Mouse (Mus musculus): ENCODE measurements at regions not wholly inside any gene's neighbourhood (a gene's known extent, or its start where the extent isn't known, plus 50 kb on each side); places are given as distances from the start of the nearest gene placed in this dataset.

DNA sequence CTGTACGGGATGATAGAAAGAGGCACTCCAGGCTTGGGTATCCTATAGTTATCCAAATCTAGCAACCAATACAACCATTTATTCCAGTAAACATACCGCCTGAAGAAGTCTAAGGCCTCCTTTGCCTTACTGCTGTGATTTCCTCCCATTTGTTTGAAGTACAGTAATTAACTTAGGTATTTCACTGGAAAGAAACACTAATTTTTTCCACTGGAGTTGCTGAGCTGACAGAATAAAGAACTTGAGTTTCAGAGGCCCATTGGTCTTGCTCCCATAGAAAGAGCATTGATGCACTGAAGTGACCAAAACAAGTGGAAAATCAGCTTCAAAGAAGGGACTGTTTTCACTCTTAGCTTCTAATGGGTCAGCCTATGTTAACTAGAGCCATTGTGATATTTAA, 1100.8 kb upstream of the Gm7489 start:
- no peak for DNase-seq (ENCODE audit: low spot score)

DNA sequence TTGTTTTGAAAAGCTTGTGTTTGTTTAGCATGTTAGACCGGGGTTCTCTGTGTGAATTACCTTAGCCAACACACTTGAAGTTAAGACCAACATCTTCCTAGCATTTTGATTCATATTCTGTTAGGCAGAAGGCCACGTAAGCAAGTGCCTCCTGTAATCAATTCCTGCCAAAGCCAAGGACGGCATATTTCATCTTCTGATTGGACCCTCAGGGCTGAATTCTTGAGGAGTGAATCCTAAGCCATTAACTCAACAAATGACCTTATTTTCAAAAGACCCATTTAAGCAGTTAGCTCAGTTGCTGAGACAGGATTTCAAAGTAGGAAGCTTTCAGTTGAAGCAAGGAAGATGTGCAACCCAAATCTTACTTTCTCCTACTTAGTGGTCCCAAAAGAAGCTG, 1099.5 kb upstream of the Gm7489 start:
- DNase-seq (ENCODE audit: low spot score), result no peak

- DNase-seq (ENCODE audit: low spot score), result no peak
These were observed 1098.7 kb upstream of the Gm7489 start for GRCm38 (mm10) chr15:52785976-52786375.

- no peak for DNase-seq (ENCODE audit: low spot score)
These were observed 1079.1 kb upstream of the Gm7489 start for GRCm38 (mm10) chr15:52805479-52806199.

DNA sequence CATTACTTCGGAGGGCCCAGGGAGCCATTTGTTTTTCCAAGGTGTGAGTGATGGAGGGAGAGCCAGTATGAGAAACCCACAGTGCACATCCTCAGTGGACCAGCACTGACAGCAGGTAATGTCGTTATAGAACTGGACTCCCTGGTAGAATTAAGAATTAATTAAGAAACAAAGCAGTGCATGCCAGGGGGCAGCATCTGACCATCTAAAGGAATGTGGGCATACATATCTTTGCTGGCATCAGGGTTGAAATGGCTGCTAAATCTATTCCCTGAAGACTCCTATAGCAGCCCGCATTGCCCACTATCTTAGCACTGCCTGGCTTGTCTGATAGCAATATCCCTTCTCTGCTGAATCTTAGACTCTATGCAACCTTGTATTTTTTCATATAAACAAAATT, 1076.1 kb upstream of the Gm7489 start:
- DNase-seq (ENCODE audit: low spot score), result peak; percentile 21

DNA sequence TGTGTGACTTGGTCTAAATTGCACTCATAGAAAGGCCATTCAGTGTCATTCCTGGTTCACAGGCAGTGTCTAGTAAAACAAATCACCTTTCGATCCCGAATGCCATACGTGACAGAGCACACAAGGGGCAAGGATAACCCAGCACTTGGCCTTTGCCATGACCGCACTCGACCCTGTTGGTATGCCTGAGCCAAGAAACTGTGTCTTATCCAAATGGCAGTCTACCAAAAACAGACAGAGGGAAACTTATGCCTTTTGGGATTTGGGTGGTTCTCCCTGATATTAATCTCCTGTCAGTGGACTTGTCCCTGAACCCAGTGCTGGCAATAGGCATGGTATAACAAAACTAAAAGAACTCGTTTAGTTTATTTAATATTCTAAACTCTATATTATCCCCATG, 1063.9 kb upstream of the Gm7489 start:
- no peak for DNase-seq (ENCODE audit: low spot score)

- DNase-seq (ENCODE audit: low spot score), result no peak
These were observed 1047.8 kb upstream of the Gm7489 start for GRCm38 (mm10) chr15:52836896-52837295.

DNA sequence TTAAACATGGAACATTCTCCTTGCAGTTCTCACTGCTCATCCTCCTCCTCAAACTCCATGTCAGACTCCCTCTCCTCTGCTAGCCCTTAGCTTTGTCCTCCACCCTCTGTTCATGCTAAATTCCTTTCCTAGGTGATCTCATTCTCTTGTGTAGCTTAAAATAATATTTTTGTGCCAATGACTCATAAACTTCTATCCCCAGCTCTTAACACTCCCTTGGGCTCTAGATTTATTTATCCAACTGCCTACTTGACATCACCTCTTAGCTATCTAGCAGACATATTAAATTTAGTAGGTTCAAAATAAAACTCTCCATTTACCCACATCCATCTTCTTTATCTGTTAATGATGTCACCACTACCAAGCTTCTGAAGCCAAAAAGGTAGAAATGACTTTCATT, 1036.6 kb upstream of the Gm7489 start:
- DNase-seq (ENCODE audit: low spot score), result no peak

- no peak for DNase-seq (ENCODE audit: low spot score)
These were observed 1026.0 kb upstream of the Gm7489 start for GRCm38 (mm10) chr15:52858682-52859081.

GRCm38 (mm10) chr15:52863494-52863893, 1021.2 kb upstream of the Gm7489 start:
- DNase-seq (ENCODE audit: low spot score), result no peak

DNA sequence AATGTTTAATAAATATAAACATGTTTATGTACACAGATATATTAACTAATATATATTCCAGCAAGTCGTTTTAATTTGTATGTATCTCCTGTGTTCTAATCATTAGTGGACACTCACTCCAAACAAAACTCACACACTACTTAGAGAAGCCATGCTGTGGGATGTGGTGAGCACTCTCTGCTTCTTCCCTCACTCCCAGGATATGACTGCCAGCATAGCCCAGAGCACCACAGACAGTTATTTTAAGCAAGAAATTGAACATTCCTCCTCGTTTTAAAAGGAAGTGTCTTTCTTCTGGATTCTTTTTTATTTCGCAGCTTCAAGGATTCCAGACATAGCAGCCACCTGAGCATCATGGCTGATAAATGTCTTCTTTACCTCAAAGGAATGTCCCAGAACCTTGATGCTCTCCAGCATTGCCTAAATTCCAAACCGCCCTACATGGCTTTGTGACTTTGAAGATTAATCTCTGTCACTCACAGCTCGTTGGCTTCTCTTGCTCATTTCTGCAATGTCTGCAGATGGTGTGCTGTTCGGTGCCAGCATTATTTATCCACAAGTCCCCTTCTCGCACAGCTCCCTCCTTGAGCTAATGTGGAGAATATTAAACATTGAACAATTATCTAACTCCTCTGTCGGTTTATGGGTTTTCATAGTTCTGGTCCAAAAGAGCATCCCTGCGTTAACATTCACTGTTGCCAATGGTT, 992.3 kb upstream of the Gm7489 start:
- DNase-seq (ENCODE audit: low spot score), result peak; percentile 9

DNA sequence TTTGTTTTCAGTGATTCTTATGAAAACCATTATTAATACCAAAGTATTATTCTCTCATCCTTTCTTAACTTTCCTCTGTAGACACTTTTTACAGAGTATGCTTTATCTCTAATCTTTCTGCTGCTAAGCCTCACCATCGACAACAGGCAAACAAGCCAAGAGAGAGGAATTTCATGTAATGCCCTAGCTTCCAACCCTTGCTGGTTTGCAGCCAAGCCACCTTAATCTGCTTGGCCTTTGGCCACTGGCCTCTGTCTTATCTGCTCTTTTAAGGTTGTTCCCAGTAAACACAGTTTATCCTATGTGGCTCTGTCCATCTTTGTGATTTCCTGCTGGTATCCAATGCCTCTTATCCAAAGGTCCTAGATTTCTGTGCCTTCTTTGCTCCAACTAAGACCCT, 986.6 kb upstream of the Gm7489 start:
- DNase-seq (ENCODE audit: low spot score), result no peak

- DNase-seq (ENCODE audit: low spot score), result no peak
These were observed 985.3 kb upstream of the Gm7489 start for GRCm38 (mm10) chr15:52899403-52899802.

GRCm38 (mm10) chr15:52899822-52900221, 984.9 kb upstream of the Gm7489 start:
- no peak for DNase-seq (ENCODE audit: low spot score)

- peak; percentile 15 for DNase-seq (ENCODE audit: low spot score)
These were observed 979.5 kb upstream of the Gm7489 start for GRCm38 (mm10) chr15:52905231-52905630.

DNA sequence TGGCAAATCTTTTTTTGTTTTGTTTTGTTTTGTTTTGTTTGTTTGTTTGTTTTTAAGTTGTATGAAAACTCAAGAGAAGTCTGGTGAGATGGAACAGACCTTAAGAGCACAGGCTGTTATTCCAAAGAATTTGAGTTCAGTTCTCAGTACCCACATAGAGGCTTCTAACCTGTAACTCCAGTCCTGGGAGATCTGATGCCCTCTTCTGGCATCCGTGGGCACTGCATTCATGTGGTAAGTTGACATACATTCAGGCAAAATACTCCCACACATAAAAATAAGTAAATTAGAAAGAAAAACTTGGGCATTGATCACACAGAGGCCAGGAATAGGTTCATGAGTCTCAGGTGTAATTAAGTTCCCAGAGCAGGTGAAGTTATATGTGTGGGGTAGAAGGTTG, 977.5 kb upstream of the Gm7489 start:
- no peak for DNase-seq (ENCODE audit: low spot score)

- no peak for DNase-seq (ENCODE audit: low spot score)
These were observed 962.4 kb upstream of the Gm7489 start for GRCm38 (mm10) chr15:52922277-52922676.

DNA sequence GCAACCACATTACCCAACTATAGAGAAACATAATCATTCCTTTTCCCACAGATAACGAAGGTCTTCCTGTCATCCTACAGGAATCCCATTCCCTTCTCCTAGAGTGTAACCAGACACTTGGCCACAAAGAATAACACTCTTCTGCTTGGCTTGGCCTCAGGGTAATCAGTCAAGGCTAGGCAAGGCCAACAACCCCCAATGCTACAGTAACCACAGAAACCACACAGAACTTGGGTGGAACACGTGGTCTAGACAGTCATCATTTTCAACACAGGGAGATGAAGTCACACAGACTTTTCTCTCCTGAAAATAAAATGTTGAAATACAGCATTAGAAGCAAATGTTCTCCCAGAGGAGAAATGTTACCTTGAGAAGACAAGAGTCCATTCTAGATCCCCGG, 956.3 kb upstream of the Gm7489 start:
- DNase-seq (ENCODE audit: low spot score), result no peak

DNA sequence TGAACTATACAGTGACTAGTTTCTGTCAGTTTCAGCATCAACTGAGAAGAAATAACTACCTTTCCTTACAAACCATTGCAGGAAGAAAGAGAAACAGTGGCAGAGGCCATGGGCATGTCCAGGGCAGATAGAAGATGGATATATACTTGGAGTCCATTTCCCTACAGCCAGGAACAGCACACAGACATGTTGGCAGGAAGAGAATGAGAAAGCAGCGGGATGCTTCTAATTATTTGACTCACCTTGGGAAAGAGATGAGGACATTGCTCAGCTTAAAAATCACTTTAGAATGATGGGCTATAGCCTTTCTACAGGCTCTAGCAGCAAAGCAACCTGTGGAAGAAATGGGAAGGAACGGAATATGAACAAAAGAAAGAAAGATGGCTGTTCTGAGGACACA, 947.6 kb upstream of the Gm7489 start:
- DNase-seq (ENCODE audit: low spot score), result no peak

GRCm38 (mm10) chr15:52944592-52944991, 940.1 kb upstream of the Gm7489 start:
- DNase-seq (ENCODE audit: low spot score), result no peak

GRCm38 (mm10) chr15:52948196-52948595, 936.5 kb upstream of the Gm7489 start:
- DNase-seq (ENCODE audit: low spot score), result no peak

DNA sequence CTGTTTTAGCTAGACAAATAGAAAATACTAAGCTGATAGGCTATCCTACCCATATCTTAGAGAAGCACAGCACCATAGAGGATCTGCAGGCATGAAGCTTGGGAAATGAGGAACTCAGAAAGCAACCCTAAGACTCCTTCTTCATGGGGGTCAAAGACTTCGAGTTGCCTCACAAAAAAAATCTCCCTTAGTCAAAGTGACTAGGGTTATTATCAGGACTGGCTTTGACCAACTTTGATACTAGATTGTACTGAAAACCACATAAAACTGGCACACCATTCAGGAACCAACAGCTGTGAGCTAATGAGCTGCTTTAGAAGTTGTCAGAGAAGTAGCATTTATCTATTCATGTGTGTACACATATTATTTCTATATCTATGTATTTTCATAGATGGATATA, 931.2 kb upstream of the Gm7489 start:
- no peak for DNase-seq (ENCODE audit: low spot score)

DNA sequence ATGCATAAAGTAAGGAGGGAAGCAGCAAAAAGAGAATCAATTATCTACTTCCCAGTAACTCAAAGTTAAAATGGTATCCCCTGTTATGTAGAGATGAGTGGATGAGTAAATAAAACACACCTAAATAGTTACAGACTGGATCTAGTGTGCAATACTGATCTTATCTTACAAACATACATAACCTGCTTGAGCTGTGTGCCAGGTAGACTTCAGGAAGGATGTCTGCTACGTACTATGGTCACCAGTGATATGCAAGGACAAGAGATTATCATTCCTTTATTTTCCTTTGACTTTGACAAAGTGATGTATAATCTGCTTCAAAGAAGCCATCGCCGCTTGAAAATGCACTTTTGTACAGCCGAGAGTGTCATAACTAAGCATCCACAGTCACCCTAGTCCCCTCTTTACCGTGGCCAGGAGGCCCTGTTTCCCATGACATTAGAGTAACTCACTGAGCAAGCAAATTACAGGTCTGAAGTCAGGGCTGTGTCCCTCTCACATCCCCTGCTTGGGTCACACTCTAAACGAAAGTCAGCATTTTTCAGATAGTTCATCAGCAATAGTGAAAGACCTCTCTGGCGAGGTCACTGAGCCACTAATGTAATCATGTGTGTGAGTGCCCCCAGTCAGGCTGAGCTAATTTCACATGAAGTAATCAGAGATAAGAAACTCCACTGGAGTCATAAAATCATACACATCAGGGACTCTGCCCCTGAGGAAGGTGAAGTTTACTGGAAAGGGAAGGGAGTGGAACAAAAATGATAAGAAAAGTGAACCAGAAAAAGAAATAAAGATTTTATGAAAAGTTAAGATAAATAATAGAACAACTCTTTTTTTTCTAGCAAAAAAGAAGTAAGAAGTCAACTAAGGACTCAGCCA, 929.8 kb upstream of the Gm7489 start:
- no peak for DNase-seq (ENCODE audit: low spot score)

Data from layer of hippocampus, adult 11-12 months (tissue).